Mouse (Mus musculus): ENCODE measurements around the gene Arid1b.

The Arid1b gene

GRCm38 (mm10) chr17:5314735-5315134, 320.6 kb downstream of the Arid1b start:
- DNase-seq (ENCODE audit: low spot score) = no peak

- peak; percentile 23 for DNase-seq (ENCODE audit: low spot score)
Measured at GRCm38 (mm10) chr17:5316489-5316888, 322.4 kb downstream of the Arid1b start.

GRCm38 (mm10) chr17:5321589-5322225, 327.6 kb downstream of the Arid1b start:
- DNase-seq (ENCODE audit: low spot score) = no peak

- DNase-seq (ENCODE audit: low spot score) = no peak
Measured at GRCm38 (mm10) chr17:5322594-5322993, 328.5 kb downstream of the Arid1b start.

GRCm38 (mm10) chr17:5323746-5324145, 329.6 kb downstream of the Arid1b start:
- no peak for DNase-seq (ENCODE audit: low spot score)

GRCm38 (mm10) chr17:5324236-5324876, 330.2 kb downstream of the Arid1b start:
- peak; percentile 42 for DNase-seq (ENCODE audit: low spot score)

GRCm38 (mm10) chr17:5326689-5327088, 332.6 kb downstream of the Arid1b start:
- DNase-seq (ENCODE audit: low spot score) = no peak

GRCm38 (mm10) chr17:5327480-5328180, 333.5 kb downstream of the Arid1b start:
- DNase-seq (ENCODE audit: low spot score) = no peak

GRCm38 (mm10) chr17:5329478-5329877, 335.3 kb downstream of the Arid1b start:
- no peak for DNase-seq (ENCODE audit: low spot score)

GRCm38 (mm10) chr17:5330063-5330462, 335.9 kb downstream of the Arid1b start:
- DNase-seq (ENCODE audit: low spot score) = no peak

- DNase-seq (ENCODE audit: low spot score) = no peak
Measured at GRCm38 (mm10) chr17:5330644-5331043, 336.5 kb downstream of the Arid1b start.

- no peak for DNase-seq (ENCODE audit: low spot score)
Measured at GRCm38 (mm10) chr17:5331387-5331786, 337.3 kb downstream of the Arid1b start.

GRCm38 (mm10) chr17:5334567-5334966, 340.4 kb downstream of the Arid1b start:
- no peak for DNase-seq (ENCODE audit: low spot score)

GRCm38 (mm10) chr17:5344426-5344825, 350.3 kb downstream of the Arid1b start:
- DNase-seq (ENCODE audit: low spot score) = no peak

GRCm38 (mm10) chr17:5345810-5346209, 351.7 kb downstream of the Arid1b start:
- DNase-seq (ENCODE audit: low spot score) = no peak

- peak; percentile 9 for DNase-seq (ENCODE audit: low spot score)
Measured at GRCm38 (mm10) chr17:5352901-5353300, 358.8 kb downstream of the Arid1b start.

GRCm38 (mm10) chr17:5360759-5361158, 366.6 kb downstream of the Arid1b start:
- no peak for DNase-seq (ENCODE audit: low spot score)

- no peak for DNase-seq (ENCODE audit: low spot score)
Measured at GRCm38 (mm10) chr17:5365992-5366398, 371.9 kb downstream of the Arid1b start.

GRCm38 (mm10) chr17:5371032-5371431, 376.9 kb downstream of the Arid1b start:
- no peak for DNase-seq (ENCODE audit: low spot score)

- DNase-seq (ENCODE audit: low spot score) = no peak
Measured at GRCm38 (mm10) chr17:5371521-5371920, 377.4 kb downstream of the Arid1b start.

GRCm38 (mm10) chr17:5372951-5373350, 378.8 kb downstream of the Arid1b start:
- no peak for DNase-seq (ENCODE audit: low spot score)

GRCm38 (mm10) chr17:5377151-5377929, 383.2 kb downstream of the Arid1b start:
- DNase-seq (ENCODE audit: low spot score) = no peak
